Mouse (Mus musculus): Measurements from ENCODE around the gene Wdr35. TPM values are rescaled to one million over a fixed set of nuclear protein-coding genes. Genes with fewer than 3 reads are reported as not detected.
"Not testable (repeated sequence)": the region's sequence is repeated elsewhere in the genome, so short reads cannot be mapped to it uniquely, and the experiment has no call there.

The Wdr35 gene
- polyA plus RNA-seq, 1 experiment from 2014 or later, result 8.2 TPM

- H3K4me1 ChIP-seq (ENCODE audit: control insufficient read depth, insufficient read depth, low read length), result no peaks in the 10 kb centered on the region
- ATAC-seq, result no peak
- 80% methylated on average over 13 of the region's 13 CpGs for WGBS
Observed at GRCm38 (mm10) chr12:9024736-9025135, 51.0 kb downstream of the Wdr35 start.

GRCm38 (mm10) chr12:9026843-9027242 lies 53.2 kb downstream of the Wdr35 start:
- Histone ChIP-seq H3K27ac (ENCODE audit: low read length) (no peak overlapping the region), H3K4me1 (ENCODE audit: control insufficient read depth, insufficient read depth, low read length) (peaks cover 4% of the 10 kb centered on the region; the same call in 1 of the 2 replicates), H3K4me2 (ENCODE audit: low read depth, low read length) (no peak overlapping the region), H3K4me3 (ENCODE audit: low read length) (no peak overlapping the region), H3K9me3 (ENCODE audit: control insufficient read depth, low read length) (no peaks in the 10 kb centered on the region), H3K36me3 (ENCODE audit: control insufficient read depth, insufficient read depth, low read length) (no peaks in the 10 kb centered on the region), H3K9ac (ENCODE audit: low read depth, low read length) (no peak overlapping the region), H3K27me3 (replicated peaks; ENCODE audit: control insufficient read depth, insufficient read depth, low read length) (no peaks in the 10 kb centered on the region)
- no peak for ATAC-seq

More at GRCm38 (mm10) chr12:9024736-9025135, 51.0 kb downstream of the Wdr35 start:
- Histone ChIP-seq H3K9ac (ENCODE audit: low read depth, low read length) (no peak overlapping the region), H3K9me3 (ENCODE audit: control insufficient read depth, low read length) (no peaks in the 10 kb centered on the region), H3K4me3 (ENCODE audit: low read length) (no peak overlapping the region), H3K27me3 (replicated peaks; ENCODE audit: control insufficient read depth, insufficient read depth, low read length) (no peaks in the 10 kb centered on the region), H3K27ac (ENCODE audit: low read length) (no peak overlapping the region), H3K4me2 (ENCODE audit: low read depth, low read length) (no peak overlapping the region), H3K36me3 (ENCODE audit: control insufficient read depth, insufficient read depth, low read length) (no peaks in the 10 kb centered on the region)

GRCm38 (mm10) chr12:9028816-9029215 lies 55.1 kb downstream of the Wdr35 start:
- not testable (repeated sequence) for H3K4me2 ChIP-seq (ENCODE audit: low read depth, low read length); H3K4me3 ChIP-seq (ENCODE audit: low read length); H3K9me3 ChIP-seq (ENCODE audit: control insufficient read depth, low read length); H3K4me1 ChIP-seq (ENCODE audit: control insufficient read depth, insufficient read depth, low read length); ATAC-seq; H3K27me3 ChIP-seq (replicated peaks; ENCODE audit: control insufficient read depth, insufficient read depth, low read length); H3K36me3 ChIP-seq (ENCODE audit: control insufficient read depth, insufficient read depth, low read length); H3K9ac ChIP-seq (ENCODE audit: low read depth, low read length); H3K27ac ChIP-seq (ENCODE audit: low read length)
- WGBS, result 88% methylated on average over 7 of the region's 7 CpGs

- H3K27ac ChIP-seq (ENCODE audit: low read length), result peak overlapping the region; percentile 100
Observed at GRCm38 (mm10) chr12:9029506-9029887, 55.8 kb downstream of the Wdr35 start.

GRCm38 (mm10) chr12:9029888-9030723 lies 56.4 kb downstream of the Wdr35 start, which contains the start of gene Ttc32:
Gene Ttc32, plus strand, starts transcription at chr12:9029997.
- H3K9me3 ChIP-seq (ENCODE audit: control insufficient read depth, low read length), result no peaks in the 10 kb centered on the region
- H3K36me3 ChIP-seq (ENCODE audit: control insufficient read depth, insufficient read depth, low read length), result no peaks in the 10 kb centered on the region
- H3K4me2 ChIP-seq (ENCODE audit: low read depth, low read length), result peak within 1 kb of the TSS; percentile 80
- ATAC-seq, result peak; percentile 95
- WGBS, result under 1% methylated on average over 68 of the region's 69 CpGs
- peak within 1 kb of the TSS; percentile 74 for H3K4me3 ChIP-seq (ENCODE audit: low read length)
- H3K4me1 ChIP-seq (ENCODE audit: control insufficient read depth, insufficient read depth, low read length), result peaks cover 4% of the 10 kb centered on the region; the same call in 1 of the 2 replicates
- H3K27me3 ChIP-seq (replicated peaks; ENCODE audit: control insufficient read depth, insufficient read depth, low read length), result no peaks in the 10 kb centered on the region
- peak within 1 kb of the TSS; percentile 100 for H3K27ac ChIP-seq (ENCODE audit: low read length)
- H3K9ac ChIP-seq (ENCODE audit: low read depth, low read length), result peak within 1 kb of the TSS; percentile 86

More at GRCm38 (mm10) chr12:9029506-9029887, 55.8 kb downstream of the Wdr35 start:
- Histone ChIP-seq H3K36me3 (ENCODE audit: control insufficient read depth, insufficient read depth, low read length) (no peaks in the 10 kb centered on the region), H3K9ac (ENCODE audit: low read depth, low read length) (peak overlapping the region; percentile 86; the same call in 1 of the 2 replicates), H3K9me3 (ENCODE audit: control insufficient read depth, low read length) (no peaks in the 10 kb centered on the region), H3K27me3 (replicated peaks; ENCODE audit: control insufficient read depth, insufficient read depth, low read length) (no peaks in the 10 kb centered on the region), H3K4me2 (ENCODE audit: low read depth, low read length) (peak overlapping the region; percentile 80), H3K4me1 (ENCODE audit: control insufficient read depth, insufficient read depth, low read length) (peaks cover 4% of the 10 kb centered on the region; the same call in 1 of the 2 replicates), H3K4me3 (ENCODE audit: low read length) (peak overlapping the region; percentile 74)
- 33% methylated on average over 4 of the region's 4 CpGs for WGBS
- ATAC-seq, result peak; percentile 54

- WGBS, result 57% methylated on average over 8 of the region's 8 CpGs
- peak overlapping the region; percentile 86 for H3K9ac ChIP-seq (ENCODE audit: low read depth, low read length)
- peak overlapping the region; percentile 100 for H3K27ac ChIP-seq (ENCODE audit: low read length)
- peak overlapping the region; percentile 80 for H3K4me2 ChIP-seq (ENCODE audit: low read depth, low read length)
- no peaks in the 10 kb centered on the region for H3K36me3 ChIP-seq (ENCODE audit: control insufficient read depth, insufficient read depth, low read length)
- no peaks in the 10 kb centered on the region for H3K9me3 ChIP-seq (ENCODE audit: control insufficient read depth, low read length)
- H3K27me3 ChIP-seq (replicated peaks; ENCODE audit: control insufficient read depth, insufficient read depth, low read length), result no peaks in the 10 kb centered on the region
- peaks cover 4% of the 10 kb centered on the region; the same call in 1 of the 2 replicates for H3K4me1 ChIP-seq (ENCODE audit: control insufficient read depth, insufficient read depth, low read length)
- ATAC-seq, result no peak
- peak overlapping the region; percentile 74 for H3K4me3 ChIP-seq (ENCODE audit: low read length)
Observed at GRCm38 (mm10) chr12:9031166-9031565, 57.5 kb downstream of the Wdr35 start.

- no peak for ATAC-seq
- H3K27me3 ChIP-seq (replicated peaks; ENCODE audit: control insufficient read depth, insufficient read depth, low read length), result no peaks in the 10 kb centered on the region
- H3K4me3 ChIP-seq (ENCODE audit: low read length), result no peak overlapping the region
- no peaks in the 10 kb centered on the region for H3K36me3 ChIP-seq (ENCODE audit: control insufficient read depth, insufficient read depth, low read length)
- H3K27ac ChIP-seq (ENCODE audit: low read length), result no peak overlapping the region
- H3K9ac ChIP-seq (ENCODE audit: low read depth, low read length), result no peak overlapping the region
- no peaks in the 10 kb centered on the region for H3K9me3 ChIP-seq (ENCODE audit: control insufficient read depth, low read length)
- H3K4me2 ChIP-seq (ENCODE audit: low read depth, low read length), result no peak overlapping the region
- peaks cover 4% of the 10 kb centered on the region; the same call in 1 of the 2 replicates for H3K4me1 ChIP-seq (ENCODE audit: control insufficient read depth, insufficient read depth, low read length)
Observed at GRCm38 (mm10) chr12:9033140-9033539, 59.4 kb downstream of the Wdr35 start.

GRCm38 (mm10) chr12:9036409-9036808 lies 62.7 kb downstream of the Wdr35 start:
- no peaks in the 10 kb centered on the region for H3K9me3 ChIP-seq (ENCODE audit: control insufficient read depth, low read length)
- 82% methylated on average over 9 of the region's 9 CpGs for WGBS
- no peak overlapping the region for H3K27ac ChIP-seq (ENCODE audit: low read length)
- H3K27me3 ChIP-seq (replicated peaks; ENCODE audit: control insufficient read depth, insufficient read depth, low read length), result no peaks in the 10 kb centered on the region
- H3K4me1 ChIP-seq (ENCODE audit: control insufficient read depth, insufficient read depth, low read length), result no peaks in the 10 kb centered on the region
- H3K4me3 ChIP-seq (ENCODE audit: low read length), result no peak overlapping the region
- no peak for ATAC-seq
- no peaks in the 10 kb centered on the region for H3K36me3 ChIP-seq (ENCODE audit: control insufficient read depth, insufficient read depth, low read length)
- no peak overlapping the region for H3K9ac ChIP-seq (ENCODE audit: low read depth, low read length)
- no peak overlapping the region for H3K4me2 ChIP-seq (ENCODE audit: low read depth, low read length)

- H3K4me3 ChIP-seq (ENCODE audit: low read length), result no peak overlapping the region
- H3K9me3 ChIP-seq (ENCODE audit: control insufficient read depth, low read length), result no peaks in the 10 kb centered on the region
- H3K4me1 ChIP-seq (ENCODE audit: control insufficient read depth, insufficient read depth, low read length), result no peaks in the 10 kb centered on the region
- no peaks in the 10 kb centered on the region for H3K36me3 ChIP-seq (ENCODE audit: control insufficient read depth, insufficient read depth, low read length)
- no peak for ATAC-seq
- no peak overlapping the region for H3K27ac ChIP-seq (ENCODE audit: low read length)
- WGBS, result 84% methylated on average over 5 of the region's 5 CpGs
- H3K27me3 ChIP-seq (replicated peaks; ENCODE audit: control insufficient read depth, insufficient read depth, low read length), result no peaks in the 10 kb centered on the region
- no peak overlapping the region for H3K4me2 ChIP-seq (ENCODE audit: low read depth, low read length)
- no peak overlapping the region for H3K9ac ChIP-seq (ENCODE audit: low read depth, low read length)
Observed at GRCm38 (mm10) chr12:9040177-9040576, 66.5 kb downstream of the Wdr35 start.
